20 mouse cellular contexts compared by ENCODE assay signal in the genomic region with DNA sequence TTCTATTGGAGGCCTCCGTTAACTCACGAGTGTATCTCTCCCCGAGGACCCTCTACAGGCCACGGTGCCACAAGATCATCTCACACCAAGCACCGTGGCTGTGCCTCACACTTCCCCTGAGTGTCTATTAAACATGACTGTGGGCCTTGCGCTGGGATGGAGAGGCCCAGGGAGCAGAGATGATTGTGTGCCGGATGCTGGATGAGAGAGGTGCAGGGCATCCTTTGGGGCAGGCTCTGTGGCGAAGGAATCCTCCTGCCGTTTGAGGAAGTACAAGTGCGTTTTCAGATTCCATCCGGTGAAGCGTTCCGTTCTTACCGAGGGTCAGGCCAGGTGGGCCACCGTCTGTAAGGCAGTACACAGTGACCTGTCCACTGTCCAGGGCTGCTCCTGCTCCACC.
DNase-seq lines count a peak whose midpoint lies in the region; ATAC-seq and TF ChIP-seq lines count a peak whose summit lies in the region.
"Had no signal": no experiment of that assay in that cellular context is flagged by ENCODE, and none has a peak within 500 bp of the region (broad histone marks: within the 10 kb centered on the region; RNA-seq: fewer than 3 reads in every experiment).

No protein-coding gene starts in this region.

- TF ChIP-seq POLR2A in testis, adult 2 months (IDR thresholded peaks at IDR 0.05; ENCODE audit: control insufficient read depth, low read depth, low read length) = 0 out of 2 replicates have a peak, but pooled peaks have one; percentile 23

- H3K4me2 ChIP-seq in lung, embryonic 14.5 days = no peak overlapping the region
- H3K4me2 ChIP-seq in kidney, embryonic 14.5 days (replicated peaks; ENCODE audit: low read depth, low read length) = no peak overlapping the region
- H3K4me2 ChIP-seq: embryonic facial prominence, embryonic 13.5 days; forebrain, embryonic 12.5 days; hindbrain, embryonic 12.5 days had no signal

- DNase-seq in lung, embryonic 14.5 days = no peak
- no peak for DNase-seq in lung, postnatal 10 days
- DNase-seq in testis, postnatal 14 days (ENCODE audit: low spot score) = no peak
- DNase-seq in induced T-regulatory cell, adult 2 months (ENCODE audit: low read depth) = peak; percentile 2
- no peak for DNase-seq in cerebellum, postnatal 36 days
- DNase-seq: adrenal gland, postnatal 10 days; cerebellum, adult 11 months; cerebellum, adult 8-10 months; cerebellum, postnatal 14 days; gastrocnemius, postnatal 10 days; heart, postnatal 10 days; heart, postnatal 4 days had no signal

- H3K27me3 ChIP-seq in lung, embryonic 14.5 days (ENCODE audit: insufficient read depth, low read length) = no peaks in the 10 kb centered on the region
- H3K27me3 ChIP-seq in testis, adult 2 months (ENCODE audit: control insufficient read depth, insufficient read depth, low read length) = no peaks in the 10 kb centered on the region
- no peaks in the 10 kb centered on the region for H3K27me3 ChIP-seq in kidney, embryonic 14.5 days (ENCODE audit: control insufficient read depth, insufficient read depth, low read length)
- H3K27me3 ChIP-seq: hindbrain, embryonic 12.5 days had no signal

- no peaks in the 10 kb centered on the region for H3K36me3 ChIP-seq in lung, embryonic 14.5 days (ENCODE audit: insufficient read depth)
- H3K36me3 ChIP-seq in testis, adult 2 months (ENCODE audit: control insufficient read depth, insufficient read depth, low read length) = no peaks in the 10 kb centered on the region
- no peaks in the 10 kb centered on the region for H3K36me3 ChIP-seq in kidney, embryonic 14.5 days (ENCODE audit: control insufficient read depth, insufficient read depth, low read length)
- H3K36me3 ChIP-seq: embryonic facial prominence, embryonic 13.5 days; forebrain, embryonic 12.5 days; G1E; hindbrain, embryonic 12.5 days had no signal

- no peak overlapping the region for H3K9ac ChIP-seq in lung, embryonic 14.5 days
- H3K9ac ChIP-seq in kidney, embryonic 14.5 days (ENCODE audit: low read depth, low read length) = no peak overlapping the region
- H3K9ac ChIP-seq: embryonic facial prominence, embryonic 13.5 days; forebrain, embryonic 12.5 days; hindbrain, embryonic 12.5 days had no signal

- WGBS in lung, embryonic 14.5 days = 69% methylated on average over 15 of the region's 15 CpGs
- 81% methylated on average over 15 of the region's 15 CpGs for WGBS in kidney, embryonic 14.5 days

- no peak overlapping the region for H3K4me3 ChIP-seq in lung, embryonic 14.5 days (ENCODE audit: low read depth, low read length)
- peak overlapping the region; percentile 54 for H3K4me3 ChIP-seq in testis, adult 2 months (ENCODE audit: control insufficient read depth, low read depth, low read length)
- H3K4me3 ChIP-seq in kidney, embryonic 14.5 days (ENCODE audit: low read length) = no peak overlapping the region
- H3K4me3 ChIP-seq: embryonic facial prominence, embryonic 13.5 days; forebrain, embryonic 12.5 days; hindbrain, embryonic 12.5 days had no signal

- no peaks in the 10 kb centered on the region for H3K9me3 ChIP-seq in lung, embryonic 14.5 days (ENCODE audit: low read depth, low read length)
- no peaks in the 10 kb centered on the region for H3K9me3 ChIP-seq in kidney, embryonic 14.5 days (ENCODE audit: control insufficient read depth, low read length)
- H3K9me3 ChIP-seq: embryonic facial prominence, embryonic 13.5 days; forebrain, embryonic 12.5 days; hindbrain, embryonic 12.5 days had no signal

- H3K4me1 ChIP-seq in lung, embryonic 14.5 days (ENCODE audit: insufficient read depth) = no peaks in the 10 kb centered on the region
- peaks cover 7% of the 10 kb centered on the region for H3K4me1 ChIP-seq in testis, adult 2 months (ENCODE audit: control insufficient read depth, insufficient read depth, low read length)
- H3K4me1 ChIP-seq in kidney, embryonic 14.5 days (ENCODE audit: control insufficient read depth, insufficient read depth, low read length) = no peaks in the 10 kb centered on the region
- H3K4me1 ChIP-seq: forebrain, embryonic 12.5 days; hindbrain, embryonic 12.5 days had no signal

- peak overlapping the region; percentile 72 for H3K27ac ChIP-seq in lung, embryonic 14.5 days (ENCODE audit: low read depth)
- H3K27ac ChIP-seq in testis, adult 2 months (ENCODE audit: control insufficient read depth, insufficient read depth, low read depth, low read length) = no peak overlapping the region
- H3K27ac ChIP-seq in kidney, embryonic 14.5 days (ENCODE audit: low read depth, low read length) = no peak overlapping the region
- H3K27ac ChIP-seq: embryonic facial prominence, embryonic 13.5 days; forebrain, embryonic 12.5 days; hindbrain, embryonic 12.5 days had no signal

- TF ChIP-seq CTCF in lung, embryonic 14.5 days (IDR thresholded peaks at IDR 0.05; ENCODE audit: low read depth) = no peak
- no peak for TF ChIP-seq CTCF in testis, adult 2 months (IDR thresholded peaks at IDR 0.05; ENCODE audit: control insufficient read depth, insufficient read depth, insufficient replicate concordance, low read depth, low read length)

- peak; percentile 51; the same call in 1 of the 2 replicates for ATAC-seq in lung, embryonic 14.5 days (ENCODE audit: insufficient read depth)
- ATAC-seq in kidney, embryonic 14.5 days (ENCODE audit: low FRiP score, low TSS enrichment) = no peak
- ATAC-seq: forebrain, embryonic 16.5 days; hindbrain, embryonic 16.5 days had no signal
